In the genomic region with DNA sequence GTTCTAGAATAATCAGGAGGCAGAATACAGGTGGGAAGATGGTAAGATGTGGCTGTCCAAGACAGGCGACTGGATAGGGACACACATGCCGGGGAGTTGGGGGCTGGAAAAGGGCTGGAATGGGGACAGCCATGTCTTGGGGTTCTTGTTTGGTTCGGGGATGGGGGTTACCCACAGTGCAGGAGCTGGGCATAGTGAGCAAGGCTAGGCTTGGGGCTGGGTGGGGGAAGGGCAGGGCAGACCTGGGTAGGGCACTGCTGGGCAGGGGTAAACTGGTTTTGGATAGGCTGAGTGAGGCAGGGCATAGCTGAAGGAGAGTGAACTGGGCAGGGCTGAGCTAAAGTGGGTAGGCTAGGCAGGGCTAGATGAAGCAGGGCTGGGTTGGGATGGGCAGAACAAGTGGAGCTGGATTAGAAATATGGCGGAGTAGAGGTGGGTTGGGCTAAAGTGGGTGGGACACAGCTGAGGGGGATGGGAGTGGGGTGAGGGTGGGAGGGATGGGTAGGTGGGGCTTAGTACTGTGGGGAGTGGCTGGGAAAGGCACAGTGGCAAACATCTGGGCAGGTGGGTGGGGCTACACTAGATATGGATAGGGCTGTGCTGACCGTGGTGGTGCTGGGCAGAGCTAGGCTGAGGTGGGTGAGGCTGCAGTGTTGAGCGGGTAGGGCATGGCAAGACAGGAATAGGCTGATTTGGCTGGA, we compare ENCODE assay signal across 11 mouse cellular contexts. TPM values are rescaled to one million over a fixed set of nuclear protein-coding genes. Genes with fewer than 3 reads are reported as not detected.
DNase-seq lines count a peak whose midpoint lies in the region; ATAC-seq and TF ChIP-seq lines count a peak whose summit lies in the region.
"Had no signal": no experiment of that assay in that cellular context is flagged by ENCODE, and none has a peak within 500 bp of the region (broad histone marks: within the 10 kb centered on the region; RNA-seq: fewer than 3 reads in every experiment).

No protein-coding gene starts in this region.

- no peak overlapping the region for H3K27ac ChIP-seq in kidney, embryonic 16.5 days (ENCODE audit: low read length)
- no peak overlapping the region for H3K27ac ChIP-seq in intestine, embryonic 14.5 days (ENCODE audit: low read depth)
- H3K27ac ChIP-seq in liver, postnatal 0 days (ENCODE audit: low read depth): no peak overlapping the region

- H3K9ac ChIP-seq in kidney, embryonic 16.5 days (replicated peaks; ENCODE audit: low read length): no peak overlapping the region
- H3K9ac ChIP-seq in intestine, embryonic 14.5 days (ENCODE audit: low read length): no peak overlapping the region
- H3K9ac ChIP-seq in liver, postnatal 0 days (replicated peaks): no peak overlapping the region
- H3K9ac ChIP-seq: forebrain, postnatal 0 days had no signal

- no peaks in the 10 kb centered on the region for H3K27me3 ChIP-seq in kidney, embryonic 16.5 days (ENCODE audit: insufficient read depth, low read length)
- H3K27me3 ChIP-seq in intestine, embryonic 14.5 days (replicated peaks; ENCODE audit: control insufficient read depth, insufficient read depth, low read length): no peaks in the 10 kb centered on the region
- no peaks in the 10 kb centered on the region for H3K27me3 ChIP-seq in liver, postnatal 0 days (ENCODE audit: insufficient read depth, low read length)

- WGBS in kidney, embryonic 16.5 days: 97% methylated on average over 6 of the region's 6 CpGs
- WGBS in intestine, embryonic 14.5 days: 96% methylated on average over 6 of the region's 6 CpGs
- 82% methylated on average over 6 of the region's 6 CpGs for WGBS in liver, postnatal 0 days (ENCODE audit: insufficient replicate concordance)

- DNase-seq in kidney, postnatal 14 days: no peak
- DNase-seq in ZHBTc4 (ENCODE audit: low read depth, low spot score): peak; percentile 84
- DNase-seq in intestine, embryonic 14.5 days (ENCODE audit: low spot score): no peak
- no peak for DNase-seq in liver, postnatal 0 days
- no peak for DNase-seq in thymus, postnatal 0 days (ENCODE audit: low spot score)
- no peak for DNase-seq in adrenal gland, adult 18-20 months (ENCODE audit: low spot score in 2 of 2)
- DNase-seq: forebrain, postnatal 0 days; heart, adult 11 months; right cerebral cortex, postnatal 25 days had no signal

- ATAC-seq in kidney, embryonic 16.5 days (ENCODE audit: low FRiP score, low TSS enrichment): peak; percentile 69; the same call in 1 of the 2 replicates
- peak; percentile 38; the same call in 1 of the 2 replicates for ATAC-seq in intestine, embryonic 14.5 days (replicated peaks; ENCODE audit: low FRiP score, low TSS enrichment, low read depth)
- peak; percentile 61 for ATAC-seq in liver, postnatal 0 days
- ATAC-seq: forebrain, postnatal 0 days had no signal

- H3K36me3 ChIP-seq in kidney, embryonic 16.5 days (ENCODE audit: insufficient read depth, low read length): peaks cover 84% of the 10 kb centered on the region
- peaks cover 85% of the 10 kb centered on the region for H3K36me3 ChIP-seq in intestine, embryonic 14.5 days (ENCODE audit: control insufficient read depth, insufficient read depth, low read length)
- H3K36me3 ChIP-seq in liver, postnatal 0 days (replicated peaks; ENCODE audit: insufficient read depth, low read length): peaks cover 33% of the 10 kb centered on the region

- no peaks in the 10 kb centered on the region for H3K9me3 ChIP-seq in kidney, embryonic 16.5 days (ENCODE audit: low read length)
- H3K9me3 ChIP-seq in intestine, embryonic 14.5 days (ENCODE audit: control insufficient read depth, low read length): no peaks in the 10 kb centered on the region
- no peaks in the 10 kb centered on the region for H3K9me3 ChIP-seq in liver, postnatal 0 days (ENCODE audit: low read length)

- TF ChIP-seq CTCF in liver, postnatal 0 days (IDR thresholded peaks at IDR 0.05; ENCODE audit: low read depth): no peak

- no peaks in the 10 kb centered on the region for H3K4me1 ChIP-seq in kidney, embryonic 16.5 days (ENCODE audit: insufficient read depth, low read length)
- no peaks in the 10 kb centered on the region for H3K4me1 ChIP-seq in intestine, embryonic 14.5 days (replicated peaks; ENCODE audit: control insufficient read depth, insufficient read depth, low read length)
- H3K4me1 ChIP-seq in liver, postnatal 0 days (ENCODE audit: insufficient read depth): no peaks in the 10 kb centered on the region

- H3K4me3 ChIP-seq in kidney, embryonic 16.5 days (ENCODE audit: low read length): no peak overlapping the region
- no peak overlapping the region for H3K4me3 ChIP-seq in intestine, embryonic 14.5 days (ENCODE audit: low read depth, low read length)
- H3K4me3 ChIP-seq in liver, postnatal 0 days (ENCODE audit: low read depth, low read length): no peak overlapping the region
- H3K4me3 ChIP-seq: megakaryocyte, embryonic 14.5 days had no signal

- no peak for TF ChIP-seq EP300 in liver, postnatal 0 days (IDR thresholded peaks at IDR 0.05; ENCODE audit: low read depth)

- no peak overlapping the region for H3K4me2 ChIP-seq in kidney, embryonic 16.5 days (replicated peaks; ENCODE audit: low read depth, low read length)
- H3K4me2 ChIP-seq in intestine, embryonic 14.5 days (ENCODE audit: low read length): no peak overlapping the region
- no peak overlapping the region for H3K4me2 ChIP-seq in liver, postnatal 0 days (ENCODE audit: low read depth, low read length)

RNA-seq across cellular contexts. Expression of a gene that starts 46.8 kb away (rescaled TPM):
- polyA plus RNA-seq in kidney, embryonic 16.5 days (2015; fragmentation: Nextera tagmentation; extraction: Ambion mirVana): 73.8 and 76.9 TPM in 2 replicates
- polyA plus RNA-seq in intestine, embryonic 14.5 days (2014; fragmentation: Nextera tagmentation; extraction: Ambion mirVana): 85.9 and 101 TPM in 2 replicates
- polyA plus RNA-seq in liver, postnatal 0 days (2015; fragmentation: Nextera tagmentation; extraction: Ambion mirVana): 10.0 and 11.0 TPM in 2 replicates
- 54.7 and 67.4 TPM in 2 replicates for polyA plus RNA-seq in thymus, postnatal 0 days (2015; fragmentation: Nextera tagmentation; extraction: Ambion mirVana)
- 10 to 100 TPM; 44.9 to 71.0 TPM for total RNA-seq in adrenal gland, adult 18-20 months (2021)
